Mouse (Mus musculus) liver, embryonic 14.5 days (tissue): ENCODE results near the gene Ppbp. TPM values are rescaled to one million over a fixed set of nuclear protein-coding genes. Genes with fewer than 3 reads are reported as not detected.

Source experiments
- ATAC-seq: fragments of 200-750 bp; cut with Nextera tagmentation; 2 replicates; pipeline ENCODE4 v1.8.0; 2017; ENCODE audit warnings: moderate number of reproducible peaks, mild to moderate bottlenecking, moderate library complexity; ENCODE audit not compliant: insufficient read depth
- DNase-seq, 3 experiments: peaks; one replicate each; pipeline ENCODE4 v3.0.0-alpha.2; 2012 to 2013; ENCODE audit warnings: low read depth in 3 of 3, low spot score in 3 of 3
- H3K27ac ChIP-seq: fragments of 300-500 bp; sonication (generic); 2 replicates; pipeline ENCODE4 v1.5.1; 2014; ENCODE audit warnings: moderate library complexity, mild to moderate bottlenecking, control low read depth, inconsistent platforms
- H3K27me3 ChIP-seq: fragments of 300-500 bp; sonication (generic); 2 replicates; pipeline ENCODE4 v1.6.1; 2014; ENCODE audit warnings: mild to moderate bottlenecking, low read length, moderate library complexity; ENCODE audit not compliant: control insufficient read depth, insufficient read depth
- H3K36me3 ChIP-seq: fragments of 300-500 bp; sonication (generic); replicated peaks from 2 replicates; pipeline ENCODE4 v1.6.1; 2014; ENCODE audit warnings: low read depth; ENCODE audit not compliant: control insufficient read depth, insufficient read depth
- H3K4me1 ChIP-seq, 2 experiments: fragments of 200-500 bp in 1 of 2; fragments of 300-500 bp in 1 of 2; sonication (generic) in 1 of 2; replicated peaks; 2 replicates each; pipeline ENCODE4 v1.6.1; 2012 to 2014; ENCODE audit warnings: antibody characterized with exemption in 1 of 2, inconsistent platforms in 1 of 2, low read length in 1 of 2; ENCODE audit not compliant: control insufficient read depth in 2 of 2, insufficient read depth in 2 of 2
- H3K4me2 ChIP-seq: fragments of 300-500 bp; sonication (generic); 2 replicates; pipeline ENCODE4 v1.6.1; 2014; ENCODE audit warnings: low read depth, mild to moderate bottlenecking, control low read depth, moderate library complexity
- H3K4me3 ChIP-seq, 2 experiments: fragments of 200-500 bp in 1 of 2; fragments of 300-500 bp in 1 of 2; sonication (generic) in 1 of 2; 2 replicates each; pipeline ENCODE4 v1.5.1; 2012 to 2014; ENCODE audit warnings: low read depth in 2 of 2, low read length in 2 of 2, mild to moderate bottlenecking in 2 of 2, control low read depth in 1 of 2, inconsistent platforms in 1 of 2, moderate library complexity in 1 of 2; ENCODE audit not compliant: insufficient read depth in 1 of 2
- H3K9ac ChIP-seq: fragments of 300-500 bp; sonication (generic); replicated peaks from 2 replicates; pipeline ENCODE4 v1.6.1; 2014; ENCODE audit warnings: mild to moderate bottlenecking, control low read depth, moderate library complexity
- H3K9me3 ChIP-seq: fragments of 300-500 bp; sonication (generic); 2 replicates; pipeline ENCODE4 v1.6.1; 2016; ENCODE audit warnings: low read length, mixed read lengths; ENCODE audit not compliant: control insufficient read depth
- CTCF ChIP-seq: IDR thresholded peaks from 2 replicates; pipeline ENCODE4 v1.5.1; 2016; ENCODE audit warnings: antibody characterized with exemption, low read depth, control low read depth
- EP300 ChIP-seq: IDR thresholded peaks from 2 replicates; pipeline ENCODE4 v1.6.1; 2016; ENCODE audit warnings: antibody characterized with exemption, low read depth
- WGBS: fragments of 180-500 bp; shearing (Covaris S2); extraction: QIAGEN DNeasy Blood & Tissue Kit; methylation state at CpG from one replicate; pipeline ENCODE4 v1.1.7; 2014; ENCODE audit not compliant: insufficient replicate concordance; 5-methylcytosine and 5-hydroxymethylcytosine counted together
- polyA plus RNA-seq, 2 experiments: library from polyadenylated mRNA; depleted of rRNA in 1 of 2; stranded (reverse) in 1 of 2; unstranded in 1 of 2; fragments of >200 nt; fragmentation: Nextera tagmentation in 1 of 2; extraction: Ambion mirVana in 1 of 2; gene quantifications; 2 replicates each; pipeline versions ENCODE4 v1.2.1 to v1.2.3; 2012 to 2014

Ppbp gene
- polyA plus RNA-seq, 2 experiments: 129 to 176 TPM

GRCm38 (mm10) chr5:90761834-90762233 lies 6.5 kb upstream of the Ppbp start:
- no peak overlapping the region for H3K9ac ChIP-seq
- H3K4me1 ChIP-seq: no peaks in the 10 kb centered on the region; a peak in 1 of 4 replicates
- H3K36me3 ChIP-seq: no peaks in the 10 kb centered on the region
- no peak overlapping the region for H3K27ac ChIP-seq
- WGBS: 70% methylated on average over 3 of the region's 3 CpGs
- DNase-seq: no peak
- no peak for TF ChIP-seq CTCF
- no peak for TF ChIP-seq EP300
- no peak overlapping the region for H3K4me3 ChIP-seq
- no peak overlapping the region for H3K4me2 ChIP-seq
- no peak for ATAC-seq
- H3K27me3 ChIP-seq: peaks cover 13% of the 10 kb centered on the region
- no peaks in the 10 kb centered on the region for H3K9me3 ChIP-seq

- Histone ChIP-seq H3K4me3 (no peak overlapping the region), H3K4me1 (no peaks in the 10 kb centered on the region), H3K27me3 (peaks cover 7% of the 10 kb centered on the region), H3K27ac (no peak overlapping the region), H3K4me2 (no peak overlapping the region), H3K9ac (no peak overlapping the region), H3K36me3 (no peaks in the 10 kb centered on the region), H3K9me3 (no peaks in the 10 kb centered on the region)
- DNase-seq: no peak
- ATAC-seq: no peak
- WGBS: 63% methylated on average over 12 of the region's 12 CpGs
- TF ChIP-seq EP300 (no peak), CTCF (no peak)
Measured at GRCm38 (mm10) chr5:90763912-90764665, 4.2 kb upstream of the Ppbp start.

GRCm38 (mm10) chr5:90765821-90766606 lies 2.3 kb upstream of the Ppbp start:
- 46% methylated on average over 8 of the region's 8 CpGs for WGBS

GRCm38 (mm10) chr5:90771369-90771768 lies 3.1 kb downstream of the Ppbp start:
- TF ChIP-seq CTCF (no peak), EP300 (no peak)
- 37% methylated on average over 3 of the region's 3 CpGs for WGBS
- no peak for DNase-seq
- no peaks in the 10 kb centered on the region for H3K36me3 ChIP-seq
- ATAC-seq: no peak
- H3K4me2 ChIP-seq: no peak overlapping the region
- H3K27me3 ChIP-seq: no peaks in the 10 kb centered on the region
- H3K9me3 ChIP-seq: no peaks in the 10 kb centered on the region
- peaks cover 0 to 4% of the 10 kb centered on the region in 2 experiments; a peak in 1 of 4 replicates for H3K4me1 ChIP-seq
- H3K27ac ChIP-seq: no peak overlapping the region
- no peak overlapping the region for H3K4me3 ChIP-seq
- H3K9ac ChIP-seq: no peak overlapping the region

More at GRCm38 (mm10) chr5:90765821-90766606, 2.3 kb upstream of the Ppbp start:
- H3K4me3 ChIP-seq: no peak overlapping the region
- ATAC-seq (no peak), DNase-seq (no peak)
- H3K9me3 ChIP-seq: no peaks in the 10 kb centered on the region
- H3K9ac ChIP-seq: no peak overlapping the region
- no peaks in the 10 kb centered on the region for H3K36me3 ChIP-seq
- no peak overlapping the region for H3K27ac ChIP-seq
- H3K27me3 ChIP-seq: no peaks in the 10 kb centered on the region
- TF ChIP-seq CTCF (no peak), EP300 (no peak)
- no peaks in the 10 kb centered on the region for H3K4me1 ChIP-seq
- no peak overlapping the region for H3K4me2 ChIP-seq
